9 mouse cellular contexts compared by ENCODE assay signal in the genomic region with DNA sequence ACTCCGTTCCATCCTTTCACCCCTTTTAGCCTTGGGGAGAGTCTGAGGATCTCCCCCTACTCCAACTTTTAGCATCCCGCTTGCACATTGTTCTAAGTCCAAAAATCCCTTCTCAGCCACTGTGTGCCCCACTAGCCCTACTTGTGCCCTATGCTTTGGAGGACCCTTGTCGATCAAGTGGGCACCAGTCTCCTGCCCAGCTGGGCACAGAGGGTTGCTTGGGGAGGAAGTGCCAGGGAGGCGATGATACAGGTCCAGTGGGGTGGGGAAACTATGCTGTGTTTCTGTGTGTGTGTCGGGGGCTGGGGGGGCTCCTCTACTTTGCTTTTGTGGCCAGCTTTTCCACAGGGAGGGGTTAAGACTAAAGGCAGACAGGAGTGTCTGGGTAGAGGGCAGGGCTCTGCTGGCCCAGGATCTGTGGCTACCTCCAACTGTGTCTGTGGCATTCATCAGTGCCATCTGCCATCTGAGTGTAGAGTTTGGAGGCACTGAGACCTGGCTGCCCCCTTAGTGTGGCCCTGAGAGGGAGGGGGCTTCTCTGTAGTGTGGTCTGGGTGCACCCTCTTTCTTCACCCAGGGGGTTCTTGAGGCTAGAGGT. TPM values are rescaled to one million over a fixed set of nuclear protein-coding genes. Genes with fewer than 3 reads are reported as not detected.
DNase-seq lines count a peak whose midpoint lies in the region; ATAC-seq and TF ChIP-seq lines count a peak whose summit lies in the region.
"Had no signal": no experiment of that assay in that cellular context is flagged by ENCODE, and none has a peak within 500 bp of the region (broad histone marks: within the 10 kb centered on the region; RNA-seq: fewer than 3 reads in every experiment).

No protein-coding gene starts in this region.

- no peak for DNase-seq in heart, embryonic 10.5 days (ENCODE audit: low spot score)
- DNase-seq in heart, postnatal 10 days, result no peak
- DNase-seq in cerebellum, adult 2 months, result peak; percentile 35 to 37
- no peak for DNase-seq in hindbrain, embryonic 14.5 days (ENCODE audit: low spot score)
- DNase-seq in lung, postnatal 10 days, result peak; percentile 52
- no peak for DNase-seq in urinary bladder, postnatal 25 days (ENCODE audit: low spot score)

- 37% methylated on average over 5 of the region's 5 CpGs for WGBS in heart, embryonic 10.5 days
- 13% methylated on average over 5 of the region's 5 CpGs for WGBS in cerebellum, adult 2 months
- 13% methylated on average over 5 of the region's 5 CpGs for WGBS in hindbrain, embryonic 14.5 days

- intact Hi-C loops in heart, postnatal 10 days (cut with DNase I), result loop anchor here (5.0 kb wide), 1 partner anchor 160 kb away; the partner anchor contains the start of gene Brd7

- H3K36me3 ChIP-seq in heart, embryonic 10.5 days, result no peaks in the 10 kb centered on the region
- H3K36me3 ChIP-seq in hindbrain, embryonic 14.5 days (replicated peaks; ENCODE audit: control insufficient read depth, insufficient read depth), result no peaks in the 10 kb centered on the region

- TF ChIP-seq POLR2A in cerebellum, adult 2 months (IDR thresholded peaks at IDR 0.05; ENCODE audit: borderline replicate concordance, insufficient read depth, low read length), result no peak

- peaks cover 40% of the 10 kb centered on the region for H3K27me3 ChIP-seq in heart, embryonic 10.5 days (ENCODE audit: insufficient read depth, poor library complexity, severe bottlenecking)
- no peaks in the 10 kb centered on the region for H3K27me3 ChIP-seq in cerebellum, adult 2 months (ENCODE audit: control insufficient read depth, insufficient read depth, low read length)
- H3K27me3 ChIP-seq in hindbrain, embryonic 14.5 days (ENCODE audit: control insufficient read depth, insufficient read depth, low read length), result peaks cover 5% of the 10 kb centered on the region; the same call in 1 of the 2 replicates

- no peaks in the 10 kb centered on the region for H3K9me3 ChIP-seq in heart, embryonic 10.5 days
- H3K9me3 ChIP-seq in hindbrain, embryonic 14.5 days (ENCODE audit: control insufficient read depth, low read length), result no peaks in the 10 kb centered on the region

- peak overlapping the region; percentile 85 for H3K9ac ChIP-seq in hindbrain, embryonic 14.5 days

- H3K4me1 ChIP-seq in heart, embryonic 10.5 days, result peaks cover 76% of the 10 kb centered on the region
- H3K4me1 ChIP-seq in cerebellum, adult 2 months (ENCODE audit: control insufficient read depth, insufficient read depth, low read length), result peaks cover 8% of the 10 kb centered on the region; the same call in 1 of the 2 replicates
- peaks cover 29% of the 10 kb centered on the region for H3K4me1 ChIP-seq in hindbrain, embryonic 14.5 days (replicated peaks; ENCODE audit: control insufficient read depth, insufficient read depth, low read length)

- peak overlapping the region; percentile 99 for H3K4me2 ChIP-seq in hindbrain, embryonic 14.5 days (replicated peaks)

- peak overlapping the region; percentile 91 for H3K4me3 ChIP-seq in heart, embryonic 10.5 days
- peak overlapping the region; percentile 67 for H3K4me3 ChIP-seq in cerebellum, adult 2 months (replicated peaks; ENCODE audit: insufficient read depth, low read depth, low read length)
- H3K4me3 ChIP-seq in hindbrain, embryonic 14.5 days (replicated peaks; ENCODE audit: low read length), result peak overlapping the region; percentile 89

- no peak for TF ChIP-seq CTCF in cerebellum, adult 2 months (IDR thresholded peaks at IDR 0.05; ENCODE audit: borderline replicate concordance, insufficient read depth, low read depth, low read length)

- H3K27ac ChIP-seq in heart, embryonic 10.5 days, result peak overlapping the region; percentile 90; the same call in 1 of the 2 replicates
- H3K27ac ChIP-seq in cerebellum, adult 2 months (ENCODE audit: insufficient read depth, low read length), result no peak overlapping the region
- H3K27ac ChIP-seq in hindbrain, embryonic 14.5 days, result no peak overlapping the region

- no peak for ATAC-seq in hindbrain, embryonic 14.5 days (ENCODE audit: low FRiP score)
- ATAC-seq in granulocyte monocyte progenitor cell, adult 5-6 weeks (replicated peaks; ENCODE audit: poor library complexity, severe bottlenecking), result no peak
- no peak for ATAC-seq in inflammation-experienced regulatory T-cells, adult 6 months

RNA-seq across cellular contexts. Expression of gene Nkd1, which starts 1.4 kb away (rescaled TPM):
- polyA plus RNA-seq in heart, embryonic 10.5 days (2016; fragmentation: Nextera tagmentation; extraction: Ambion mirVana), result 21.9 and 38.0 TPM in 2 replicates
- 1 to 10 TPM; 5.1 to 5.4 TPM for total RNA-seq in heart, postnatal 10 days (2021)
- 19.4 and 21.5 TPM in 2 replicates for polyA plus RNA-seq in cerebellum, adult 2 months (2012; rRNA removed)
- polyA plus RNA-seq in hindbrain, embryonic 14.5 days (2014; fragmentation: Nextera tagmentation; extraction: Ambion mirVana), result 45.3 and 57.6 TPM in 2 replicates
- total RNA-seq in granulocyte monocyte progenitor cell, adult 5-6 weeks (2014; fragmentation: Nextera tagmentation), result 0.73 TPM in 1 of 2 replicates, not detected in the other
- total RNA-seq in granulocyte monocyte progenitor cell, adult 5-6 weeks (2017), result 0.10 and 0.13 TPM in 2 replicates
- not detected for polyA plus RNA-seq in inflammation-experienced regulatory T-cells, adult 6 months (2017; shearing (Covaris generic))
- polyA plus RNA-seq: C2C12 had no signal

Comparison
In these comparisons a context has a peak if more than half of its experiments do, and no peak if none do; other contexts are left out.
1. DNase-seq: peak in cerebellum, adult 2 months (2 of 2) and lung, postnatal 10 days (single experiment); none in heart, embryonic 10.5 days (single experiment), heart, postnatal 10 days (0 of 2), hindbrain, embryonic 14.5 days (single experiment) and urinary bladder, postnatal 25 days (single experiment).
2. RNA of gene Nkd1, which starts 1.4 kb away (polyA plus RNA-seq): 45.3 to 57.6 TPM in hindbrain, embryonic 14.5 days, 21.9 to 38.0 TPM in heart, embryonic 10.5 days and 19.4 to 21.5 TPM in cerebellum, adult 2 months; not detected in inflammation-experienced regulatory T-cells, adult 6 months; every median in the first group is over 10 times any median in the second.
3. Peak in every context shown above with its lines, with median percentiles within 50 percentile points of each other: H3K4me3 ChIP-seq.